Mouse (Mus musculus) olfactory bulb, adult 2 months (tissue): ENCODE results near the gene Pgap3.

ENCODE experiments used
- CTCF ChIP-seq: fragments of 200-500 bp; IDR thresholded peaks from 2 replicates; pipeline ENCODE4 v1.5.1; 2012; ENCODE audit warnings: low read depth, mild to moderate bottlenecking, low read length, moderate library complexity; ENCODE audit not compliant: insufficient read depth
- POLR2A ChIP-seq: fragments of 200-500 bp; IDR thresholded peaks from 2 replicates; pipeline ENCODE4 v1.6.1; 2012; ENCODE audit warnings: mild to moderate bottlenecking, low read depth, low read length, moderate library complexity; ENCODE audit not compliant: insufficient read depth

- TF ChIP-seq CTCF: no peak
- TF ChIP-seq POLR2A: no peak
These were observed 45.9 kb upstream of the Pgap3 start, which contains the start of gene Grb7 for GRCm38 (mm10) chr11:98446213-98446561.
